Mouse (Mus musculus): ENCODE results near the gene Mtch1. TPM values are rescaled to one million over a fixed set of nuclear protein-coding genes. Genes with fewer than 3 reads are reported as not detected.

The Mtch1 gene
- total and polyA plus RNA-seq, 3 experiments = 66.1 to 143 (median 110) TPM

- in situ Hi-C loops (cut with MboI; ENCODE audit: low pct_ligation_motif_present, low pct_unique_long_range_greater_than_20kb, low sequenced_read_pairs) (no loop called here), dilution Hi-C loops (cut with MboI; ENCODE audit: extremely low pct_ligation_motif_present, extremely low pct_unique_long_range_greater_than_20kb, low sequenced_read_pairs) (no loop called here)
- Histone ChIP-seq H3K4me2 (ENCODE audit: insufficient read depth, low read depth, poor library complexity, severe bottlenecking) (no peak overlapping the region), H3K9me3 (replicated peaks; ENCODE audit: low read length) (no peaks in the 10 kb centered on the region), H3K36me3 (replicated peaks in 1 of 2; ENCODE audit: control insufficient read depth in 1 of 2, insufficient read depth in 1 of 2, low read length in 1 of 2) (peaks cover 8 to 16% of the 10 kb centered on the region in 2 experiments), H3K27ac (ENCODE audit: insufficient read depth, low read depth) (no peak overlapping the region), H3K79me2 (replicated peaks; ENCODE audit: control insufficient read depth, extremely low read depth, insufficient read depth, poor library complexity, severe bottlenecking) (peaks cover 19% of the 10 kb centered on the region), H3K27me3 (replicated peaks) (no peaks in the 10 kb centered on the region), H3K4me3 (replicated peaks in 1 of 3; ENCODE audit: low read depth in 2 of 3, low read length in 2 of 3, poor library complexity in 1 of 3) (no peak overlapping the region), H3K9ac (ENCODE audit: insufficient read depth, low read depth) (no peak overlapping the region), H3K4me1 (ENCODE audit: control insufficient read depth in 1 of 2, insufficient read depth in 2 of 2) (peaks cover 6 to 24% of the 10 kb centered on the region in 2 experiments)
- TF ChIP-seq NRF1 (IDR thresholded peaks at IDR 0.05; ENCODE audit: low read depth, low read length) = no peak
- TF ChIP-seq IRF4 (IDR thresholded peaks at IDR 0.05; ENCODE audit: low read depth, low read length) = no peak
- TF ChIP-seq MEF2A (IDR thresholded peaks at IDR 0.05; ENCODE audit: borderline replicate concordance, low read depth, low read length) = no peak
- TF ChIP-seq POLR2A (IDR thresholded peaks at IDR 0.05; ENCODE audit: low read depth, low read length) = no peak
- no peak for TF ChIP-seq TCF12 (IDR thresholded peaks at IDR 0.05; ENCODE audit: low read depth, low read length)
- TF ChIP-seq UBTF (IDR thresholded peaks at IDR 0.05; ENCODE audit: low read depth, low read length) = no peak
- TF ChIP-seq CHD2 (IDR thresholded peaks at IDR 0.05; ENCODE audit: low read length) = no peak
- TF ChIP-seq JUND (conservative IDR thresholded peaks at IDR 0.05; ENCODE audit: low read depth, low read length) = no peak
- TF ChIP-seq POLR2AphosphoS2 (IDR thresholded peaks at IDR 0.05; ENCODE audit: low read depth, low read length) = no peak
- no peak for TF ChIP-seq MAZ (IDR thresholded peaks at IDR 0.05; ENCODE audit: low read depth, low read length)
- no peak for TF ChIP-seq MAFK (IDR thresholded peaks at IDR 0.05; ENCODE audit: insufficient replicate concordance, low read length)
- no peak for TF ChIP-seq ZC3H11A (IDR thresholded peaks at IDR 0.05; ENCODE audit: low read depth, low read length)
- TF ChIP-seq KAT2A (IDR thresholded peaks at IDR 0.05; ENCODE audit: insufficient replicate concordance, low read length) = no peak
- DNase-seq (ENCODE audit: extremely low read depth) = no peak
These were observed 1.3 kb upstream of the Mtch1 start for GRCm38 (mm10) chr17:29348996-29349395.

GRCm38 (mm10) chr17:29347126-29347644 lies 549 bp downstream of the Mtch1 start:
- Histone ChIP-seq H3K36me3 (replicated peaks in 1 of 2; ENCODE audit: control insufficient read depth in 1 of 2, insufficient read depth in 1 of 2, low read length in 1 of 2) (peaks cover 19 to 32% of the 10 kb centered on the region in 2 experiments), H3K27ac (ENCODE audit: insufficient read depth, low read depth) (peak overlapping the region; percentile 4; the same call in 1 of the 2 replicates), H3K9ac (ENCODE audit: insufficient read depth, low read depth) (peak overlapping the region; percentile 88), H3K27me3 (replicated peaks) (no peaks in the 10 kb centered on the region), H3K79me2 (replicated peaks; ENCODE audit: control insufficient read depth, extremely low read depth, insufficient read depth, poor library complexity, severe bottlenecking) (peaks cover 19% of the 10 kb centered on the region), H3K4me1 (ENCODE audit: control insufficient read depth in 1 of 2, insufficient read depth in 2 of 2) (peaks cover 10 to 35% of the 10 kb centered on the region in 2 experiments), H3K9me3 (replicated peaks; ENCODE audit: low read length) (no peaks in the 10 kb centered on the region), H3K4me2 (ENCODE audit: insufficient read depth, low read depth, poor library complexity, severe bottlenecking) (peak overlapping the region; percentile 83), H3K4me3 (replicated peaks in 1 of 3; ENCODE audit: low read depth in 2 of 3, low read length in 2 of 3, poor library complexity in 1 of 3) (peak overlapping the region; percentile 85 to 99 (median 96))
- in situ Hi-C loops (cut with MboI; ENCODE audit: low pct_ligation_motif_present, low pct_unique_long_range_greater_than_20kb, low sequenced_read_pairs) (no loop called here), dilution Hi-C loops (cut with MboI; ENCODE audit: extremely low pct_ligation_motif_present, extremely low pct_unique_long_range_greater_than_20kb, low sequenced_read_pairs) (no loop called here)
- no peak for DNase-seq (ENCODE audit: extremely low read depth)
- no peak for TF ChIP-seq ETS1 (conservative IDR thresholded peaks at IDR 0.05; ENCODE audit: low read depth, low read length)
- TF ChIP-seq CHD1 (IDR thresholded peaks at IDR 0.05; ENCODE audit: low read depth, low read length) = 0 out of 2 replicates have a peak, but pooled peaks have one; percentile 18
- TF ChIP-seq NELFE (IDR thresholded peaks at IDR 0.05; ENCODE audit: low read depth, low read length) = no peak

Measured in CH12.LX (cell line).